ENCODE assay signal across 35 mouse cellular contexts in genomic region chrX:98651431-98651830, GRCm38 (mm10).
"Had no signal": no experiment of that assay in that cellular context is flagged by ENCODE, and none has a peak within 500 bp of the region (broad histone marks: within the 10 kb centered on the region; RNA-seq: fewer than 3 reads in every experiment).

No protein-coding gene starts in this region.

- H3K9ac ChIP-seq: heart, embryonic 12.5 days; heart, embryonic 13.5 days; heart, embryonic 15.5 days; hindbrain, embryonic 12.5 days; hindbrain, embryonic 13.5 days; hindbrain, embryonic 14.5 days; hindbrain, embryonic 15.5 days; intestine, embryonic 15.5 days; kidney, embryonic 15.5 days had no signal

- ATAC-seq: hindbrain, embryonic 16.5 days; hindbrain, postnatal 0 days; inflammation-experienced regulatory T-cells, adult 6 months; intestine, embryonic 15.5 days; intestine, embryonic 16.5 days; intestine, postnatal 0 days had no signal

- DNase-seq: heart, postnatal 10 days; heart, postnatal 14 days; heart, postnatal 36 days; heart, postnatal 4 days; kidney, adult 11 months; kidney, adult 2 months; kidney, adult 8-10 months; kidney, adult 9 months; kidney, postnatal 10 days; kidney, postnatal 14 days; kidney, postnatal 25 days; kidney, postnatal 36 days; kidney, postnatal 4 days; layer of hippocampus, adult 9-11 months; layer of hippocampus, postnatal 36 days had no signal

- H3K4me3 ChIP-seq: heart, embryonic 10.5 days; heart, embryonic 12.5 days; heart, embryonic 13.5 days; heart, embryonic 15.5 days; hindbrain, embryonic 10.5 days; hindbrain, embryonic 12.5 days; hindbrain, embryonic 13.5 days; hindbrain, embryonic 15.5 days; intestine, embryonic 15.5 days; kidney, embryonic 15.5 days; layer of hippocampus, adult 2 months; left cerebral cortex, adult 2 months had no signal

- H3K27me3 ChIP-seq: heart, embryonic 12.5 days; heart, embryonic 13.5 days; heart, embryonic 15.5 days; hindbrain, embryonic 12.5 days; hindbrain, embryonic 13.5 days; hindbrain, embryonic 15.5 days; intestine, embryonic 15.5 days; kidney, embryonic 15.5 days had no signal

- H3K36me3 ChIP-seq: heart, embryonic 10.5 days; heart, embryonic 12.5 days; heart, embryonic 13.5 days; heart, embryonic 15.5 days; hindbrain, embryonic 10.5 days; hindbrain, embryonic 12.5 days; hindbrain, embryonic 13.5 days; hindbrain, embryonic 15.5 days; intestine, embryonic 15.5 days; kidney, embryonic 15.5 days had no signal

- H3K9me3 ChIP-seq: heart, embryonic 10.5 days; heart, embryonic 12.5 days; heart, embryonic 13.5 days; heart, embryonic 15.5 days; hindbrain, embryonic 10.5 days; hindbrain, embryonic 12.5 days; hindbrain, embryonic 13.5 days; hindbrain, embryonic 15.5 days; intestine, embryonic 15.5 days; kidney, embryonic 15.5 days had no signal

- H3K27ac ChIP-seq: heart, embryonic 10.5 days; heart, embryonic 13.5 days; heart, embryonic 15.5 days; hindbrain, embryonic 10.5 days; hindbrain, embryonic 12.5 days; hindbrain, embryonic 13.5 days; hindbrain, embryonic 14.5 days; hindbrain, embryonic 15.5 days; hindbrain, postnatal 0 days; intestine, embryonic 15.5 days; kidney, embryonic 15.5 days; kidney, postnatal 0 days; layer of hippocampus, adult 2 months; left cerebral cortex, adult 2 months had no signal

- H3K4me1 ChIP-seq: heart, embryonic 10.5 days; heart, embryonic 12.5 days; heart, embryonic 13.5 days; heart, embryonic 15.5 days; hindbrain, embryonic 10.5 days; hindbrain, embryonic 12.5 days; hindbrain, embryonic 13.5 days; hindbrain, embryonic 15.5 days; intestine, embryonic 15.5 days; kidney, embryonic 15.5 days had no signal

- H3K4me2 ChIP-seq: heart, embryonic 11.5 days; heart, embryonic 12.5 days; heart, embryonic 13.5 days; heart, embryonic 15.5 days; hindbrain, embryonic 12.5 days; hindbrain, embryonic 13.5 days; hindbrain, embryonic 14.5 days; hindbrain, embryonic 15.5 days; intestine, embryonic 15.5 days; kidney, embryonic 15.5 days had no signal
